Mouse (Mus musculus) spleen, postnatal 36 days (tissue): ENCODE measurements around the gene Gm17334.

Source experiments
- DNase-seq, 2 experiments: peaks; one replicate each; pipeline ENCODE4 v3.0.0; 2022; ENCODE audit warnings: low spot score in 2 of 2, mixed read lengths in 1 of 2

Gene Gm17334

GRCm38 (mm10) chr11:53771001-53771744 is 1.8 kb downstream of the Gm17334 start:
- no peak for DNase-seq

GRCm38 (mm10) chr11:53770125-53770791 is 2.7 kb downstream of the Gm17334 start:
- DNase-seq = peak; percentile 80 to 81

GRCm38 (mm10) chr11:53769760-53770124 is 3.2 kb downstream of the Gm17334 start, which contains the start of gene Irf1:
Gene Irf1, plus strand, starts transcription at chr11:53770014.
- DNase-seq = peak; percentile 98 to 99

GRCm38 (mm10) chr11:53769185-53769576 is 3.8 kb downstream of the Gm17334 start:
- no peak for DNase-seq

- DNase-seq = no peak
Observed at GRCm38 (mm10) chr11:53768422-53769184, 4.4 kb downstream of the Gm17334 start.

GRCm38 (mm10) chr11:53764581-53764980 is 8.4 kb downstream of the Gm17334 start:
- no peak for DNase-seq

GRCm38 (mm10) chr11:53763496-53764140 is 9.4 kb downstream of the Gm17334 start:
- peak; percentile 94 to 96 for DNase-seq

GRCm38 (mm10) chr11:53762827-53763495 is 10.0 kb downstream of the Gm17334 start:
- DNase-seq = peak; percentile 69 to 74

- no peak for DNase-seq
Observed at GRCm38 (mm10) chr11:53762426-53762825, 10.6 kb downstream of the Gm17334 start.

GRCm38 (mm10) chr11:53761822-53762221 is 11.2 kb downstream of the Gm17334 start:
- DNase-seq = no peak

- no peak for DNase-seq
Observed at GRCm38 (mm10) chr11:53761284-53761683, 11.7 kb downstream of the Gm17334 start.

GRCm38 (mm10) chr11:53759545-53760406 is 13.2 kb downstream of the Gm17334 start:
- no peak for DNase-seq

GRCm38 (mm10) chr11:53758791-53759351 is 14.1 kb downstream of the Gm17334 start:
- DNase-seq = peak in 1 of 2 experiments; percentile 52

GRCm38 (mm10) chr11:53758033-53758432 is 15.0 kb downstream of the Gm17334 start:
- DNase-seq = peak in 1 of 2 experiments; percentile 43

- no peak for DNase-seq
Observed at GRCm38 (mm10) chr11:53757612-53758011, 15.4 kb downstream of the Gm17334 start.

- DNase-seq = no peak
Observed at GRCm38 (mm10) chr11:53755011-53755595, 17.9 kb downstream of the Gm17334 start.

- DNase-seq = no peak
Observed at GRCm38 (mm10) chr11:53749716-53750352, 23.2 kb downstream of the Gm17334 start.

GRCm38 (mm10) chr11:53749306-53749705 is 23.7 kb downstream of the Gm17334 start:
- DNase-seq = no peak

GRCm38 (mm10) chr11:53748614-53749013 is 24.4 kb downstream of the Gm17334 start:
- DNase-seq = no peak
